In genomic region chrX:31235088-31235487, GRCm38 (mm10) we compare ENCODE assay signal across 13 mouse cellular contexts. TPM values are rescaled to one million over a fixed set of nuclear protein-coding genes. Genes with fewer than 3 reads are reported as not detected.
"Had no signal": no experiment of that assay in that cellular context is flagged by ENCODE, and none has a peak within 500 bp of the region (broad histone marks: within the 10 kb centered on the region; RNA-seq: fewer than 3 reads in every experiment).

No protein-coding gene starts in this region.

RNA-seq across cellular contexts. Expression of gene Spin2f, which starts 18.6 kb away (rescaled TPM):
- total RNA-seq: neutrophil, adult 5-6 weeks had no signal
- polyA plus RNA-seq: neural tube, embryonic 13.5 days; neural tube, embryonic 14.5 days; neural tube, embryonic 15.5 days; small intestine, adult 2 months; spleen, adult 2 months; stomach, embryonic 14.5 days; stomach, embryonic 15.5 days; stomach, embryonic 16.5 days; stomach, postnatal 0 days; thymus, adult 2 months; thymus, postnatal 0 days; urinary bladder, adult 2 months had no signal
